Mouse (Mus musculus): ENCODE results near the gene Ctdsp2.

GRCm38 (mm10) chr10:126979636-126980151 is 1.2 kb downstream of the Ctdsp2 start:
- TF ChIP-seq CTCF (IDR thresholded peaks at IDR 0.05; ENCODE audit: extremely low read depth, insufficient read depth, insufficient read length, insufficient replicate concordance) (no peak), POLR2A (IDR thresholded peaks at IDR 0.05; ENCODE audit: low read depth, low read length) (no peak)

All from spleen, adult 2 months (tissue).